Mouse (Mus musculus): Measurements from ENCODE around the gene Chmp4b. TPM values are rescaled to one million over a fixed set of nuclear protein-coding genes. Genes with fewer than 3 reads are reported as not detected.

The Chmp4b gene
- 22.1 and 24.2 TPM in 2 replicates for polyA plus RNA-seq (2015; fragmentation: Nextera tagmentation; extraction: Ambion mirVana)

DNA sequence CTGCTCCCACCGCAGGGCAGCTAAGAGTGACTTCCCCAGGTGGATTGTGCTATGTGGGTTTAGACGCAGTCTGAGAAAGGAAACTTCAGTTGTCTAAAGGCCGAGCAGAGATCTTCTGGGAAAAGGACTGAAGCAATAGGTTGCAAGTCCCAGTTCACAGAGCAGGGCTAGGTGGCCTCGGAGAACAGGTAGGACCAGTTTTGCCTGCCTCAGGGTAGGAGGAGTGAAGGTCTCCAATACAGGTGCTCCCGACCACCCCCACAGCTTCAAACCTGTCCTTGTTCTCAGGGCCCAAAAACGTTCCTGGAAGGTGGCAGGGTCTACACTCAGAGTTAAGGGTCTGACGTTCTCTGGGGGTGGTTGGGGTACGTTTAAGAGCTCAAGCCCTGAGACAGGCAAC, at the start of gene Chmp4b:
Gene Chmp4b (plus strand): TSS at position 343 of the 400 bp plus-strand sequence.
- ATAC-seq = no peak
- Histone ChIP-seq H3K27ac (ENCODE audit: low read length) (no peak within 1 kb of the TSS), H3K36me3 (ENCODE audit: control insufficient read depth, insufficient read depth, low read length) (peaks cover 1% of the 10 kb centered on the region; the same call in 1 of the 2 replicates), H3K4me1 (ENCODE audit: control insufficient read depth, insufficient read depth, low read length) (peaks cover 3% of the 10 kb centered on the region; the same call in 1 of the 2 replicates), H3K4me2 (ENCODE audit: low read length) (no peak within 1 kb of the TSS), H3K9me3 (replicated peaks; ENCODE audit: control insufficient read depth, low read length, poor library complexity, severe bottlenecking) (no peaks in the 10 kb centered on the region), H3K27me3 (ENCODE audit: control insufficient read depth, insufficient read depth, low read depth, low read length) (no peaks in the 10 kb centered on the region), H3K4me3 (ENCODE audit: low read depth, low read length) (no peak within 1 kb of the TSS), H3K9ac (ENCODE audit: low read depth, low read length) (no peak within 1 kb of the TSS)
- WGBS = 59% methylated on average over 8 of the region's 8 CpGs

DNA sequence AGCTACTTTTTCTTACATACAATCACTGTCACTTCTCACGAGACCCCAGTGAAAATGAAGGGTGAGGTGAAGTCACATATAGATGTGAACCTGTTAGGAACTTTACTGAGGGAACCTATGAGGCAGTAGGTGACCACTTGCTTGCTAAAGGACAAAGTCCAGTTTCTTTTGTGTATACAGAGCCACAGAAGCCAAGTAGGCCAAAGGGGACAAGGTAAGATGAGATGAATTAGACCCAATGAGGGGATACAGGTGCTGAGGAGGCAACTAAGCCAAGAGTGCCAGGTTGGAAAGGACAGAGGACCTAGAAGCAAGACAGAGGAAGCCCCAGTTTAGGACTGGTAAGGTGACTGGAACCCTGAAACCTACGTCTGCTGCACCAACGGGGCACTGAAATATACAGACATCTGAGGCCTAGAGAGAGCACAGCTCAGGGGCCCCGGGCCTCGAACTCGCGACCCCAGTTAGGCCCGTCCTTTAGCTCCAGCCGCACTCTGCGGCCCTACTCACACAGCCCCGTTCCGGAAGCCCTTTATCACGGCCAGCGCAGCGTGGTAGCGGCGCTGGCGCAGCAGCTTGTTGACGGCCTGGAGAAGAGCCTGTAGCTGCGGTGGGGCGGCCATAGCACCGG, 48.4 kb upstream of the Chmp4b start:
- peak overlapping the region; percentile 77 for H3K9ac ChIP-seq (ENCODE audit: low read depth, low read length)
- peak overlapping the region; percentile 83 for H3K4me2 ChIP-seq (ENCODE audit: low read length)
- peak; percentile 68 for ATAC-seq
- H3K4me3 ChIP-seq (ENCODE audit: low read depth, low read length) = peak overlapping the region; percentile 55
- no peaks in the 10 kb centered on the region for H3K36me3 ChIP-seq (ENCODE audit: control insufficient read depth, insufficient read depth, low read length)
- WGBS = 18% methylated on average over 22 of the region's 22 CpGs
- peaks cover 12% of the 10 kb centered on the region for H3K4me1 ChIP-seq (ENCODE audit: control insufficient read depth, insufficient read depth, low read length)
- peak overlapping the region; percentile 35; the same call in 1 of the 2 replicates for H3K27ac ChIP-seq (ENCODE audit: low read length)
- H3K9me3 ChIP-seq (replicated peaks; ENCODE audit: control insufficient read depth, low read length, poor library complexity, severe bottlenecking) = no peaks in the 10 kb centered on the region
- no peaks in the 10 kb centered on the region for H3K27me3 ChIP-seq (ENCODE audit: control insufficient read depth, insufficient read depth, low read depth, low read length)

DNA sequence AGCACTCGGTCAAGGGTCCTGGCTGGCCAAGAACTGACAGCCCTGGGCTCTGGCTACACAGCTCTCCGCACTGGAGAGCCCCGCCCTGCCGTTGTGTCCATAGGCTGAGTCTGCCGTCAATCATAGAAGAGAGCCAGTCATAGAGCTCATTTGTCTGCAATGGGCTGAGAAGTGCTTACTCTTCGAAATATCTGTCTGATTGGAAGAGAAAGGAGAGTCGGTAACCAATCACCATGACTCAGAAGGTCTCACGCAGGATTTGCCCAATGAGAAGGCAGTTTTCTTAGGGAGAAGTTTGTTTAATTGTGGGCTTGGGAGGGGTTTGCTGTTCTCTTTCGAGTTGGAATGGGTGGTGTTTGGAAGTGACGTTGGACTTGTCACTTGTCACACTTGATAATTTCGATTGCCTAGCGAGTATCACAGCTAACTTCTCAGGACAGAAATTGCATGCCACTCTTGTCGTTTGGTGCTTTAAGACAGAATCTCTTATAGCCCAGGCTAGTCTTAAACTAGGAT, 47.8 kb upstream of the Chmp4b start, which contains the start of gene Pxmp4:
Gene Pxmp4 (minus strand): TSS at position 71 of the 516 bp plus-strand sequence.
- peak within 1 kb of the TSS; percentile 35; the same call in 1 of the 2 replicates for H3K27ac ChIP-seq (ENCODE audit: low read length)
- no peaks in the 10 kb centered on the region for H3K9me3 ChIP-seq (replicated peaks; ENCODE audit: control insufficient read depth, low read length, poor library complexity, severe bottlenecking)
- H3K4me2 ChIP-seq (ENCODE audit: low read length) = peak within 1 kb of the TSS; percentile 83
- ATAC-seq = peak; percentile 100
- no peaks in the 10 kb centered on the region for H3K27me3 ChIP-seq (ENCODE audit: control insufficient read depth, insufficient read depth, low read depth, low read length)
- no peaks in the 10 kb centered on the region for H3K36me3 ChIP-seq (ENCODE audit: control insufficient read depth, insufficient read depth, low read length)
- under 1% methylated on average over 13 of the region's 13 CpGs for WGBS
- H3K9ac ChIP-seq (ENCODE audit: low read depth, low read length) = peak within 1 kb of the TSS; percentile 77
- peaks cover 12% of the 10 kb centered on the region for H3K4me1 ChIP-seq (ENCODE audit: control insufficient read depth, insufficient read depth, low read length)
- peak within 1 kb of the TSS; percentile 55 for H3K4me3 ChIP-seq (ENCODE audit: low read depth, low read length)

DNA sequence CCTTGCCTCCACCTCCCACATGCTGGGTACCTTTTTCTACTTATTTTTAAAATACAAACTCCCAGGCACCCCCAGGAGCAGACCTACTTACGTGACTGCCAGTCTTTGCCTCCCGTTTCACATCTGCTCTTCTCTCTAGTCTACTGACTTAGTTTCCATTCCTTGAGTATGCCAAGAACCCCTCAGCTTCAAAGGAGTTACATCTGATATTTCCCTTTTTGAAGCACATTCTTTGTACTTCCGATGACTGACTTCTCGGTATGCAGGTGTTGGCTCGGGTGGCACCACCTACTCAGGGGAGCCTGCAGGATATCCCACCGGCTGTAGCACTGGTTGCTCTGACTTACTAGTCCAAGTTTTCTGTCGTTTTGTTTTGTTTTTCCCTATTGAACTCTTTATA, 47.3 kb upstream of the Chmp4b start:
- Histone ChIP-seq H3K9ac (ENCODE audit: low read depth, low read length) (no peak overlapping the region), H3K27me3 (ENCODE audit: control insufficient read depth, insufficient read depth, low read depth, low read length) (no peaks in the 10 kb centered on the region), H3K27ac (ENCODE audit: low read length) (no peak overlapping the region), H3K4me3 (ENCODE audit: low read depth, low read length) (peak overlapping the region; percentile 55), H3K36me3 (ENCODE audit: control insufficient read depth, insufficient read depth, low read length) (no peaks in the 10 kb centered on the region), H3K4me1 (ENCODE audit: control insufficient read depth, insufficient read depth, low read length) (peaks cover 12% of the 10 kb centered on the region), H3K4me2 (ENCODE audit: low read length) (peak overlapping the region; percentile 83), H3K9me3 (replicated peaks; ENCODE audit: control insufficient read depth, low read length, poor library complexity, severe bottlenecking) (no peaks in the 10 kb centered on the region)
- 39% methylated on average over 7 of the region's 7 CpGs for WGBS
- no peak for ATAC-seq

DNA sequence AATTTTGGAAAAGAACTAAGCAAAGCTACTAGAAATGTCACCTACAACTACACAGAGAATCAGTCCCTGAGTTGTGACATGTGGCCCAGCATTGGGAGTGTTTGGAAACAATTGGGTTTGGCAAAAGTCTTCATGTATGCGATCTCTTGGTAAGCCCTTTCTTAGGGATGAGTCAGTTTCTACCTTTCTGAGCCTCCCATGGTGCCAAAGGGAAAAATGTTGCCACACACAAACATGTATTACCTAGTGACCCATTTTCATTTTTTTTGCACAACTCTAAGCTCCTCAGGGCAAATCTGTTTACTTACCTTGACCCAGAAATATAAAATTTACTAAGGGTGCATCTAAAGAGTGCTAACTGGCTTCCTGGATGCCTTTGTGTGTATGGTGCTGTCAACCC, 44.5 kb upstream of the Chmp4b start:
- H3K27me3 ChIP-seq (ENCODE audit: control insufficient read depth, insufficient read depth, low read depth, low read length) = no peaks in the 10 kb centered on the region
- H3K36me3 ChIP-seq (ENCODE audit: control insufficient read depth, insufficient read depth, low read length) = no peaks in the 10 kb centered on the region
- H3K4me1 ChIP-seq (ENCODE audit: control insufficient read depth, insufficient read depth, low read length) = peaks cover 12% of the 10 kb centered on the region
- no peak overlapping the region for H3K4me3 ChIP-seq (ENCODE audit: low read depth, low read length)
- WGBS = 63% methylated on average over 1 of the region's 1 CpGs
- ATAC-seq = no peak
- no peak overlapping the region for H3K27ac ChIP-seq (ENCODE audit: low read length)
- no peaks in the 10 kb centered on the region for H3K9me3 ChIP-seq (replicated peaks; ENCODE audit: control insufficient read depth, low read length, poor library complexity, severe bottlenecking)
- H3K9ac ChIP-seq (ENCODE audit: low read depth, low read length) = no peak overlapping the region
- no peak overlapping the region for H3K4me2 ChIP-seq (ENCODE audit: low read length)

DNA sequence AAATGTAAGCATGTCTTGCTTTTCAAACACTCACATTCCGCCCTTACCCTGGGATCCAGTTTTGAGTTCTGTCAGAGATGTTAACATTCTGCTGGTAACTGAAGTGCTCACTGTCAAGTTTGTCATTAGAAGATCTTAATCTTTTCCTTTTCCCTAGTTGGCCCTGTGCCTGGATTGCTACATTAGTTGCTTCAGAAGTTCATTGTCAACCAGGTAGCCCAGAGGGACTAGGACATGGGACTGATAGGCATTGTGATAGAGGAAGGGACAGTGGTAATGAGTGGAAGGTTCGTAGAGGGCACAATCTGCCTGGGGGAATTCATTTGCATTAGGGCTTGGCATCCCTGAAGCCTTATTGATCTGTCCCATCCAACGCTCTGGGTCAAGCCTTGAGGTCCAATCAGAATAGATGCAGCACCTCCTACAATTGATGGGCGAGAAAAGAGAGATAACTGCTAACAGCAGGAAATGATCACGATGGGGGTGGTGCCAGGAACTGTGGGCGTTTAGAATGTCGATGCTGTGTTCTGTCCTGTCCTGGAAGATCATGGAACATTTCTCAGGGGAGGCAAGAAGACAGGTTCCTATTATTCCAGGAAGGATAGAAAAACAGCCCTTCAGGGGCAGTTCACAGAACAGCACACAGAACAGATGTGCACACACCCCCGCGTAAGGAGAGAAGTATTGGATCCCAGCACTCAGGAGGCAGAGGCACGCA, 42.3 kb upstream of the Chmp4b start:
- Histone ChIP-seq H3K4me2 (ENCODE audit: low read length) (no peak overlapping the region), H3K9ac (ENCODE audit: low read depth, low read length) (no peak overlapping the region), H3K4me3 (ENCODE audit: low read depth, low read length) (no peak overlapping the region), H3K9me3 (replicated peaks; ENCODE audit: control insufficient read depth, low read length, poor library complexity, severe bottlenecking) (no peaks in the 10 kb centered on the region), H3K27me3 (ENCODE audit: control insufficient read depth, insufficient read depth, low read depth, low read length) (no peaks in the 10 kb centered on the region), H3K27ac (ENCODE audit: low read length) (no peak overlapping the region), H3K4me1 (ENCODE audit: control insufficient read depth, insufficient read depth, low read length) (peaks cover 5% of the 10 kb centered on the region), H3K36me3 (ENCODE audit: control insufficient read depth, insufficient read depth, low read length) (no peaks in the 10 kb centered on the region)
- WGBS = 71% methylated on average over 10 of the region's 10 CpGs
- no peak for ATAC-seq

DNA sequence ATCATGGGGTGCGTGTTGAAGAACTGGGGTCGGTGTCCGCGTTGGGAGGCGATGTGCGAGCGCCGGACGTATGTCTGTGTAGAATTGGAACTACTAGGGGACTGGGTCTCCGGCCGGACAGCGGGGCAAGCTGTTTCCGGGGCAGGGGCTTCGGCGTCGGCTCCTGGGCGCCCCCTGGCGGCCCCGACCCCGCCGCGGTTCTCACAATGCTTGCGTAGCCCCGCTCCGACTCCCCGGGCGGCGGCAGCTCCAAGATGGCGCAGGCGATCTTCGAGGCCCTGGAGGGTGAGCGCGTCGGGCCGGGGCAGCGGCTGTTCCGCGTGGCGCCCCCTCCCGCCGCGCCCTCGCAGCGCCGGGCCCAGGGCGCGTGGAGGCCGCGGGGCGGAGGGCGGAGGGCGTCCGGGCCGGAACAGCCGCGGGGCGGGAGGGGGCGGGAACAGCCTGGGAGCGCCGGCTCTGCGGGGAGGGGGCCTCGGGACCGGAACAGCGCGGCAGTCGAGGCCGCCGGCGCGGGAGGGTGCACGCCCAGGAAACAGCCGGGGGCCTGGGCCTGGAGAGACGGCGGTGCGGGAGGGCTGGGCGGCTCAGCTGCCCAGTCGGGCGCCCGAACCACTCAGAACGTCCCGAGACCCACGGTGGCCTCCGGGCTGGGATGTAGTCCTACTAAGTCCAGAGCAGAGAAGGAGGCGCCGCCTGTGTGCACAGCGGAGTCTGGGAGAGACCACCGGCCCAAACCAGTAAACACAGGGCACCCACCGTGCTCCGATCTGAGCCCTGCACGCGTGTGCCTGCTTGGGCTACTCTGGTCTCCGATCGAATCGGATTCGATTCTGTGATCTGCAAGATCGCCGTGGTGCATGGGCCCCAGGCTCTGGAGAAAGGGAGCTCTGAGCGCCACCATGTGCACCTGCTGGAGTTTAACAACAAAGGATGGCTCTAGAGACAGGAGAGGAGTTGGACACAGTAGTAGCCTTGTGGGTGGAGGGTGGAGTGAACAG, 38.1 kb upstream of the Chmp4b start, which contains the start of the genes Zfp341 and 4930519P11Rik:
Gene Zfp341 (plus strand): TSS at position 180 of the 998 bp plus-strand sequence.
Gene 4930519P11Rik (minus strand): TSS at position 320 of the 998 bp plus-strand sequence.
- no peaks in the 10 kb centered on the region for H3K9me3 ChIP-seq (replicated peaks; ENCODE audit: control insufficient read depth, low read length, poor library complexity, severe bottlenecking)
- H3K36me3 ChIP-seq (ENCODE audit: control insufficient read depth, insufficient read depth, low read length) = no peaks in the 10 kb centered on the region
- ATAC-seq = peak; percentile 94
- peak within 1 kb of the TSS; percentile 91 for H3K9ac ChIP-seq (ENCODE audit: low read depth, low read length)
- H3K4me2 ChIP-seq (ENCODE audit: low read length) = peak within 1 kb of the TSS; percentile 77
- WGBS = under 1% methylated on average over 77 of the region's 98 CpGs
- peak within 1 kb of the TSS; percentile 98 for H3K27ac ChIP-seq (ENCODE audit: low read length)
- H3K27me3 ChIP-seq (ENCODE audit: control insufficient read depth, insufficient read depth, low read depth, low read length) = no peaks in the 10 kb centered on the region
- H3K4me3 ChIP-seq (ENCODE audit: low read depth, low read length) = peak within 1 kb of the TSS; percentile 61
- H3K4me1 ChIP-seq (ENCODE audit: control insufficient read depth, insufficient read depth, low read length) = peaks cover 14% of the 10 kb centered on the region

DNA sequence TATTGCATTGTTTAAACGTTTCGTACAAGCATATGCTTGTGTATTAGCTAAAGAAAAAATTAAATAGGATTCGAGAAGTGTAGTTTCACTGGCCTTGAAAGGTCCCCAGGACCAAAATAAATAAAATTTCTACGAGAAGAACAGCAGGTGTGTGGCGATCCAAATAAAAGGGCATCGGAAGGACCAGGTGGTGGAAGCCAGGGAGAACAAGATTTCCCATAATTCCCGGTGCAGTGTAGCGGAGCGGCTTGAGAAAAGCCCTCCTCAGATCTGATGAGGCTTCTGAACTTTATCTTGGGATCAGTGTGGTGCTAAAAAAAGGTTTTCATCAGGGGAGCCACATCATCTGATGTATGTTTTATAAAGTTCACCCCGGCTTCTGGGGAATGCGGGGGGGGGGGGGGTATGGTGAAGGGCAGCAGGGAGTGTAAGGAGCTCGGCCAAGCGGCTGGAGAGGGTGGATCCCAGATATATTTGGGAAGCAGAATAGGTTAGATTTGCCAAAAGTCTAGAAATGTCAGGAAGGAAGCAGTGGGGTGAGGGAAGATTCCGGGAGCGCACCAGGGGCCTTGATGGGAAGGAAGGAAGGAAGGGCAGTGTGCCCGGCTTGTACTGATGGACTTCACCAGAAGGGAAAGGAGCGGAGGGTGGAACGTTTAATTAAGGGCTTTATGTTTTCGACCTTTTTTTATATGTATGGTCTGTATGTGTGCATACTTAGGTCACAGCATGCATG, 36.5 kb upstream of the Chmp4b start:
- 67% methylated on average over 19 of the region's 19 CpGs for WGBS
- peak overlapping the region; percentile 8; the same call in 1 of the 2 replicates for H3K4me3 ChIP-seq (ENCODE audit: low read depth, low read length)

More for the DNA sequence above, 36.5 kb upstream of the Chmp4b start:
- H3K27me3 ChIP-seq (ENCODE audit: control insufficient read depth, insufficient read depth, low read depth, low read length) = no peaks in the 10 kb centered on the region
- peak overlapping the region; percentile 98; the same call in 1 of the 2 replicates for H3K27ac ChIP-seq (ENCODE audit: low read length)
- no peaks in the 10 kb centered on the region for H3K9me3 ChIP-seq (replicated peaks; ENCODE audit: control insufficient read depth, low read length, poor library complexity, severe bottlenecking)
- no peak overlapping the region; the same call in 1 of the 2 replicates for H3K9ac ChIP-seq (ENCODE audit: low read depth, low read length)
- peak overlapping the region; percentile 77 for H3K4me2 ChIP-seq (ENCODE audit: low read length)
- ATAC-seq = no peak
- peaks cover 14% of the 10 kb centered on the region for H3K4me1 ChIP-seq (ENCODE audit: control insufficient read depth, insufficient read depth, low read length)
- H3K36me3 ChIP-seq (ENCODE audit: control insufficient read depth, insufficient read depth, low read length) = no peaks in the 10 kb centered on the region

Data from midbrain, embryonic 16.5 days (tissue).